ENCODE assay signal across 10 mouse cellular contexts in genomic region chr15:93318781-93319180, GRCm38 (mm10). TPM values are rescaled to one million over a fixed set of nuclear protein-coding genes. Genes with fewer than 3 reads are reported as not detected.
DNase-seq lines count a peak whose midpoint lies in the region; ATAC-seq lines count a peak whose summit lies in the region.
"Had no signal": no experiment of that assay in that cellular context is flagged by ENCODE, and none has a peak within 500 bp of the region (broad histone marks: within the 10 kb centered on the region; RNA-seq: fewer than 3 reads in every experiment).

No protein-coding gene starts in this region.

- H3K27ac ChIP-seq in heart, embryonic 12.5 days (ENCODE audit: poor library complexity, severe bottlenecking): 0 out of 2 replicates have a peak overlapping the region, but pooled peaks have one; percentile 16
- H3K27ac ChIP-seq in liver, embryonic 11.5 days (ENCODE audit: low read depth, low read length): 0 out of 2 replicates have a peak overlapping the region, but pooled peaks have one; percentile 28
- H3K27ac ChIP-seq: gastrocnemius, adult 2 months; lung, embryonic 15.5 days had no signal

- peaks cover 9% of the 10 kb centered on the region for H3K4me1 ChIP-seq in heart, embryonic 12.5 days (replicated peaks)
- H3K4me1 ChIP-seq in liver, embryonic 11.5 days (replicated peaks; ENCODE audit: control insufficient read depth, insufficient read depth, low read length): peaks cover 3% of the 10 kb centered on the region
- H3K4me1 ChIP-seq: lung, embryonic 15.5 days had no signal

- H3K27me3 ChIP-seq in heart, embryonic 12.5 days (replicated peaks): no peaks in the 10 kb centered on the region
- H3K27me3 ChIP-seq in liver, embryonic 11.5 days (replicated peaks; ENCODE audit: control insufficient read depth, insufficient read depth, low read length): no peaks in the 10 kb centered on the region
- H3K27me3 ChIP-seq: lung, embryonic 15.5 days had no signal

- 48% methylated on average over 1 of the region's 1 CpGs for WGBS in heart, embryonic 12.5 days
- 61% methylated on average over 1 of the region's 1 CpGs for WGBS in liver, embryonic 11.5 days

- H3K9ac ChIP-seq in heart, embryonic 12.5 days: no peak overlapping the region
- H3K9ac ChIP-seq in liver, embryonic 11.5 days (ENCODE audit: low read depth, low read length): no peak overlapping the region
- H3K9ac ChIP-seq: lung, embryonic 15.5 days had no signal

- H3K4me3 ChIP-seq in heart, embryonic 12.5 days: no peak overlapping the region
- no peak overlapping the region for H3K4me3 ChIP-seq in liver, embryonic 11.5 days (ENCODE audit: low read depth, low read length)
- H3K4me3 ChIP-seq: gastrocnemius, adult 2 months; lung, embryonic 15.5 days had no signal

- H3K36me3 ChIP-seq in heart, embryonic 12.5 days: peaks cover 6% of the 10 kb centered on the region
- H3K36me3 ChIP-seq in liver, embryonic 11.5 days (ENCODE audit: control insufficient read depth, insufficient read depth, low read length): no peaks in the 10 kb centered on the region
- H3K36me3 ChIP-seq: lung, embryonic 15.5 days had no signal

- no peak overlapping the region for H3K4me2 ChIP-seq in heart, embryonic 12.5 days
- no peak overlapping the region for H3K4me2 ChIP-seq in liver, embryonic 11.5 days
- H3K4me2 ChIP-seq: lung, embryonic 15.5 days had no signal

- DNase-seq in urinary bladder, postnatal 14 days (ENCODE audit: low spot score): peak; percentile 32
- no peak for DNase-seq in urinary bladder, postnatal 4 days (ENCODE audit: low spot score in 2 of 2)
- no peak for DNase-seq in liver, embryonic 11.5 days (ENCODE audit: low spot score)
- DNase-seq in kidney, adult 18-20 months: no peak
- no peak for DNase-seq in kidney, postnatal 25 days
- DNase-seq in kidney, postnatal 14 days: no peak
- DNase-seq: cerebellum, adult 18-20 months; gastrocnemius, adult 2 months had no signal

- ATAC-seq in heart, embryonic 12.5 days (ENCODE audit: insufficient number of reproducible peaks, low FRiP score): peak; percentile 72; the same call in 1 of the 2 replicates
- ATAC-seq in liver, embryonic 11.5 days (replicated peaks; ENCODE audit: low FRiP score): peak; percentile 77

- H3K9me3 ChIP-seq in heart, embryonic 12.5 days (replicated peaks): no peaks in the 10 kb centered on the region
- no peaks in the 10 kb centered on the region for H3K9me3 ChIP-seq in liver, embryonic 11.5 days (ENCODE audit: control insufficient read depth, low read length)
- H3K9me3 ChIP-seq: lung, embryonic 15.5 days had no signal

RNA-seq across cellular contexts. Expression of gene Yaf2, which starts 18.0 kb away (rescaled TPM):
- polyA plus RNA-seq in heart, embryonic 12.5 days (2016; fragmentation: Nextera tagmentation; extraction: Ambion mirVana): 105 and 106 TPM in 2 replicates
- 75.1 and 78.7 TPM in 2 replicates for polyA plus RNA-seq in liver, embryonic 11.5 days (2014; fragmentation: Nextera tagmentation; extraction: Ambion mirVana)

RNA-seq across cellular contexts. Expression of gene Gxylt1, which starts 43.8 kb away (rescaled TPM):
- polyA plus RNA-seq in heart, embryonic 12.5 days (2016; fragmentation: Nextera tagmentation; extraction: Ambion mirVana): 17.2 and 17.7 TPM in 2 replicates
- polyA plus RNA-seq in liver, embryonic 11.5 days (2014; fragmentation: Nextera tagmentation; extraction: Ambion mirVana): 10.4 and 10.7 TPM in 2 replicates
